Mouse (Mus musculus) midbrain, embryonic 16.5 days (tissue): Measurements from ENCODE around the gene 4931428F04Rik. TPM values are rescaled to one million over a fixed set of nuclear protein-coding genes. Genes with fewer than 3 reads are reported as not detected.
"Not testable (repeated sequence)": the region's sequence is repeated elsewhere in the genome, so short reads cannot be mapped to it uniquely, and the experiment has no call there.

ENCODE experiments used
- ATAC-seq: fragments of 200-750 bp; cut with Nextera tagmentation; 2 replicates; pipeline ENCODE4 v1.8.0; 2017; ENCODE audit warnings: moderate TSS enrichment
- H3K27ac ChIP-seq: fragments of 300-500 bp; sonication (generic); 2 replicates; pipeline ENCODE4 v1.5.1; 2014; ENCODE audit warnings: mild to moderate bottlenecking, low read length, mixed read lengths
- H3K27me3 ChIP-seq: fragments of 300-500 bp; sonication (generic); 2 replicates; pipeline ENCODE4 v1.6.1; 2014; ENCODE audit warnings: low read depth, low read length, mixed read lengths; ENCODE audit not compliant: control insufficient read depth, insufficient read depth
- H3K36me3 ChIP-seq: fragments of 300-500 bp; sonication (generic); 2 replicates; pipeline ENCODE4 v1.6.1; 2014; ENCODE audit warnings: mild to moderate bottlenecking, low read length, moderate library complexity, mixed read lengths; ENCODE audit not compliant: control insufficient read depth, insufficient read depth
- H3K4me1 ChIP-seq: fragments of 300-500 bp; sonication (generic); 2 replicates; pipeline ENCODE4 v1.6.1; 2014; ENCODE audit warnings: mild to moderate bottlenecking, low read length, mixed read lengths; ENCODE audit not compliant: control insufficient read depth, insufficient read depth
- H3K4me2 ChIP-seq: fragments of 300-500 bp; sonication (generic); 2 replicates; pipeline ENCODE4 v1.6.1; 2014; ENCODE audit warnings: mild to moderate bottlenecking, low read length, mixed read lengths
- H3K4me3 ChIP-seq: fragments of 300-500 bp; sonication (generic); 2 replicates; pipeline ENCODE4 v1.5.1; 2014; ENCODE audit warnings: low read depth, mild to moderate bottlenecking, low read length, moderate library complexity, mixed read lengths
- H3K9ac ChIP-seq: fragments of 300-500 bp; sonication (generic); 2 replicates; pipeline ENCODE4 v1.6.1; 2014; ENCODE audit warnings: low read depth, low read length, mixed read lengths
- H3K9me3 ChIP-seq: fragments of 300-500 bp; sonication (generic); replicated peaks from 2 replicates; pipeline ENCODE4 v1.6.1; 2014; ENCODE audit warnings: mild to moderate bottlenecking, low read length, mixed read lengths; ENCODE audit not compliant: control insufficient read depth, poor library complexity, severe bottlenecking
- WGBS: fragments of 180-500 bp; shearing (Covaris S2); extraction: QIAGEN DNeasy Blood & Tissue Kit; methylation state at CpG from one replicate; pipeline ENCODE4 v1.1.7; 2014; 5-methylcytosine and 5-hydroxymethylcytosine counted together
- polyA plus RNA-seq: library from polyadenylated mRNA; unstranded; fragments of >200 nt; fragmentation: Nextera tagmentation; extraction: Ambion mirVana; gene quantifications from 2 replicates; pipeline ENCODE4 v1.2.1, GENCODE M21; 2015

Gene 4931428F04Rik
- polyA plus RNA-seq, 1 experiment from 2014 or later = 175 TPM

DNA sequence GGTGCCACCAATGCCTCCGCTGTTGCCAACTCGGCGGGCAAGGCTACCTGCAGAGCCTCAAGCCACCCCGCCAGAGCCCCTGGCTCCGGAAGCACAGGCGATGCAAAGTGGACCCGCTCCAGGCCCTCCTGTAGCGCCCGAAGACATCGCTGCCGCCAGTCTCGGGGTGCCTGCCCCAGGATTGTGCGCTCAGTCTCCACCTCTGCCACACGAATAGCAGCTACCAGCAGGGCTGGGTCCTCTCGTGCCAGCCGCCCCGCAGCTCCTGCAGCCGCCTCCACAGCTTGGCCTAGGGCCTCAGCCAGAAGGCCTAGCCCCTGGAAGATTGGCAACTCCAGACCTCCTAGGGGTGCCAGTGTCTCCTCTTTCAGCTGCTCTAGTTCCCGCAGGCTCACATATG lies 3.7 kb upstream of the 4931428F04Rik start:
- H3K36me3 ChIP-seq = no peaks in the 10 kb centered on the region
- peaks cover 20% of the 10 kb centered on the region for H3K4me1 ChIP-seq
- H3K27me3 ChIP-seq = no peaks in the 10 kb centered on the region
- H3K4me3 ChIP-seq = no peak overlapping the region
- H3K9ac ChIP-seq = no peak overlapping the region
- ATAC-seq = no peak
- H3K9me3 ChIP-seq = no peaks in the 10 kb centered on the region
- WGBS = 69% methylated on average over 19 of the region's 19 CpGs
- no peak overlapping the region for H3K4me2 ChIP-seq
- H3K27ac ChIP-seq = no peak overlapping the region

GRCm38 (mm10) chr8:105292471-105292870 lies 2.8 kb upstream of the 4931428F04Rik start:
- Histone ChIP-seq H3K4me3 (no peak overlapping the region), H3K27ac (no peak overlapping the region), H3K9ac (no peak overlapping the region), H3K36me3 (no peaks in the 10 kb centered on the region), H3K4me1 (peaks cover 24% of the 10 kb centered on the region), H3K9me3 (no peaks in the 10 kb centered on the region), H3K4me2 (no peak overlapping the region), H3K27me3 (no peaks in the 10 kb centered on the region)
- WGBS = 86% methylated on average over 7 of the region's 7 CpGs
- no peak for ATAC-seq

GRCm38 (mm10) chr8:105291802-105292201 lies 2.1 kb upstream of the 4931428F04Rik start:
- not testable (repeated sequence) for H3K9me3 ChIP-seq, H3K27me3 ChIP-seq, H3K36me3 ChIP-seq, H3K27ac ChIP-seq, H3K4me3 ChIP-seq, H3K4me2 ChIP-seq, H3K9ac ChIP-seq, ATAC-seq
- WGBS = 68% methylated on average over 3 of the region's 3 CpGs
- H3K4me1 ChIP-seq = peaks cover 24% of the 10 kb centered on the region

- WGBS = 87% methylated on average over 8 of the region's 8 CpGs
- not testable (repeated sequence) for H3K36me3 ChIP-seq, H3K9ac ChIP-seq, H3K27me3 ChIP-seq, H3K27ac ChIP-seq, H3K9me3 ChIP-seq, H3K4me3 ChIP-seq, ATAC-seq, H3K4me2 ChIP-seq
- peaks cover 27% of the 10 kb centered on the region for H3K4me1 ChIP-seq
Observed at GRCm38 (mm10) chr8:105291364-105291763, 1.7 kb upstream of the 4931428F04Rik start.

DNA sequence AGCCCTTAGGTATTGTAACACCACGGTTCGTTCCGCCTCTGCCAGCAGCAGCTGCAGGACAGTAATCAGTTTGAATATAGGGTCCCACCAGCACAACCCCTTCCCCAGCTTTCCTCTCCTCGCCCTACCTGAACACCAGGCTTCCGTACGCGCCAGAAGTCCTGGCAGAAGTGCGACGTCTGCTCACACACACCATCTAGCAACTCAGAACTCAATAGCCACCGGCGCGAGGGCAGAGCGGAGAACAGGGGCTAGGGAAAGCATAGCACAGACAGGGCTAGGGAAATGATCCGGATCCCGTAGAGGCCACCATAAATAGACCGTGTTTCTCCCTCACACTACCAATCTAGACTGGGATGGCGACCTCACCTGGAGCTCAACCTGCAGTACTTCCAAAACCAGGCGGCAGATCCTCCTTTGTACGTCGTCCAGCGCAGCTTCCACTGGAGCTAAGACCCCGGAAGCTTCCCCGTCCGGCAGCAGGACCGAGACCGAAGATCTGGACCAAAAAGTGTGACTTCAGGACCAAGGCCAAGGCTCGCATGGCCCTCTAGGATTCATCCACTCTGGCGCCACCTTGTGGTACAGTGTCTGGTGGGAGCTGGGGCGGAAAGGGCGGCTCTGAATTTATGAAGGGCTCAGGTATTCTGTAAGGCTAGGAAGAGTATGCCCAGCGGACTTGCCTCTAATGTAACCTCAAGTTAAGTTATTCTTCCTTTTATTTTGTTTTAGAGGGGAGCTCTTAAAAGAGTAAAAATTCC lies 1.1 kb upstream of the 4931428F04Rik start:
- Histone ChIP-seq H3K9ac (peak overlapping the region; percentile 50), H3K9me3 (no peaks in the 10 kb centered on the region), H3K4me1 (peaks cover 34% of the 10 kb centered on the region), H3K27me3 (no peaks in the 10 kb centered on the region), H3K4me2 (peak overlapping the region; percentile 79), H3K36me3 (no peaks in the 10 kb centered on the region; the same call in 1 of the 2 replicates), H3K4me3 (peak overlapping the region; percentile 52), H3K27ac (no peak overlapping the region)
- WGBS = 9% methylated on average over 31 of the region's 31 CpGs
- no peak for ATAC-seq

DNA sequence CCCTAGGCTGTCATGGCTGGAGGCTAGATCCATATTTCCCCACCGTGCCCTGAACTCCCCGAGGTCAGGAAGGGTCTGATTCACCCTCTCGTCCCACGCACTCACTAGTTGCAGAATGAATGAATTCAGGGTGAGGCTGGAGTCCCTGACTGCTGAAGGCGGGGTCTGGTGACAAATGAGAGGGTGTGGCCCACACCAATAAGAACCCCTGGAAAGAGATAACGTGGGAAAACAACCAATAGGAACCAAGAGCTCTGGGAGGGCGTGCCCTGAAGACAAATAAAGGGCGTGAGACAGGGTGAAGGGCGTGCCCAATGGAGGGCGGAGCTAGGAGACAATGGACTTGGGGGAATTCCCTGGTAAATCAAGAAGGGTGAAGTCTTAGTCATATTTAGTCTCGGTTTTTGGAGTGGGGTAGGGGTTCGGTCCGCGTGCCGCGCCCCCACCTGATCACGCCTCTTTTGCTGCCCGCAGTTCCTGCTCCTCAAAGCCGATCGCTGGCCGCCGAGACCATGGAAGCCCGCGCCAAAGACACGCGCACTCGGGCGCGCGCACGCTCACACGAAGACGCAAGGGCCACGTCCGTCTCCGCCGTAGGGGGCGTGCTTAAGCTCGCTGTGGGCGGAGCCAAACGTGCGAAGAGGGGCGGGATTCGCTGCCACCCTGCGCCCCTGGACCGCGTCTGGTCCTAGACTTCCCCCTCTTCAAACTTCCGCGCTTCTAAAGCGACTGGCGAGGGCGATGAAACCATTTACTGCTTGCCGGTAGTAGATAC lies 519 bp downstream of the 4931428F04Rik start:
- H3K36me3 ChIP-seq = peaks cover 4% of the 10 kb centered on the region; the same call in 1 of the 2 replicates
- peaks cover 41% of the 10 kb centered on the region for H3K4me1 ChIP-seq
- H3K9ac ChIP-seq = peak overlapping the region; percentile 69
- H3K4me3 ChIP-seq = peak overlapping the region; percentile 52
- H3K9me3 ChIP-seq = no peaks in the 10 kb centered on the region
- peak overlapping the region; percentile 86 for H3K27ac ChIP-seq
- ATAC-seq = peak; percentile 92
- under 1% methylated on average over 53 of the region's 53 CpGs for WGBS
- H3K27me3 ChIP-seq = no peaks in the 10 kb centered on the region
- peak overlapping the region; percentile 79 for H3K4me2 ChIP-seq

- peak overlapping the region; percentile 52 for H3K4me3 ChIP-seq
- H3K27me3 ChIP-seq = no peaks in the 10 kb centered on the region
- H3K4me2 ChIP-seq = peak overlapping the region; percentile 79
- H3K27ac ChIP-seq = peak overlapping the region; percentile 86
- H3K9me3 ChIP-seq = no peaks in the 10 kb centered on the region
- H3K4me1 ChIP-seq = peaks cover 41% of the 10 kb centered on the region
- H3K36me3 ChIP-seq = peaks cover 4% of the 10 kb centered on the region; the same call in 1 of the 2 replicates
- H3K9ac ChIP-seq = peak overlapping the region; percentile 69
- no peak for ATAC-seq
- WGBS = 81% methylated on average over 5 of the region's 5 CpGs
Observed at GRCm38 (mm10) chr8:105288231-105288630, 1.4 kb downstream of the 4931428F04Rik start.

DNA sequence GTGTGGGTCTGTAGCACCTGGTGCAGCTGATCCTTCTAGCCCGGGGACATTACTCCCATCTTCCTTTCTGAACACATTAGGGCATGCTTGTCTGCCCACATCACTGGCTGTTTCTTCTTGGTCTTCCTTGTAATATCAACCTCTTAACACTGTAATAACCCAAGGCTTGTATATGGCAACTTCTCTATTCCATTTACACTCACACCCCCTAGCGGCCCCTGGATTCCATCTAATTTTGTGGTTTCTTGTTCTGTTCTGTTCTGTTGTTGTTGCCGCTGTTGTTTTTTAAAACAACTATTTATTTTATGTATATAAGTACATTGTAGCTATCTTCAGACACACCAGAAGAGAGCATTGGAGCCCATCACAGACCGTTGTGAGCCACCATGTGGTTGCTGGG lies 2.8 kb downstream of the 4931428F04Rik start:
- Histone ChIP-seq H3K4me3 (no peak overlapping the region), H3K4me1 (peaks cover 41% of the 10 kb centered on the region), H3K9me3 (no peaks in the 10 kb centered on the region), H3K27me3 (no peaks in the 10 kb centered on the region; the same call in 1 of the 2 replicates), H3K36me3 (peaks cover 12% of the 10 kb centered on the region), H3K9ac (no peak overlapping the region), H3K27ac (no peak overlapping the region), H3K4me2 (peak overlapping the region; percentile 79)
- no peak for ATAC-seq
- WGBS = 88% methylated on average over 4 of the region's 4 CpGs

GRCm38 (mm10) chr8:105285514-105285913 lies 4.2 kb downstream of the 4931428F04Rik start:
- H3K36me3 ChIP-seq = peaks cover 17% of the 10 kb centered on the region
- peaks cover 36% of the 10 kb centered on the region for H3K4me1 ChIP-seq
- H3K9ac ChIP-seq = peak overlapping the region; percentile 36; the same call in 1 of the 2 replicates
- WGBS = 46% methylated on average over 12 of the region's 12 CpGs
- no peak overlapping the region for H3K4me3 ChIP-seq
- ATAC-seq = no peak
- H3K9me3 ChIP-seq = no peaks in the 10 kb centered on the region
- H3K27me3 ChIP-seq = no peaks in the 10 kb centered on the region; the same call in 1 of the 2 replicates
- H3K4me2 ChIP-seq = no peak overlapping the region
- no peak overlapping the region for H3K27ac ChIP-seq
